Mouse (Mus musculus) erythroblast, adult 5-6 weeks (primary cell): ENCODE results near the gene Rplp0. TPM values are rescaled to one million over a fixed set of nuclear protein-coding genes. Genes with fewer than 3 reads are reported as not detected.

Source experiments
- ATAC-seq: replicated peaks from 2 replicates; pipeline ENCODE4 v1.8.0; 2016; ENCODE audit warnings: moderate number of reproducible peaks, mild to moderate bottlenecking, moderate TSS enrichment, inconsistent platforms; ENCODE audit not compliant: poor library complexity, low FRiP score, severe bottlenecking
- total RNA-seq, 2 experiments: library from RNA; stranded (forward) in 1 of 2; stranded (reverse) in 1 of 2; fragments of 150-400 nt in 1 of 2; fragments of 200-764, 138-1000 nt in 1 of 2; gene quantifications; 2 replicates each; pipeline versions ENCODE4 v1.2.3 to v1.2.4; 2015 to 2017; ENCODE audit warnings: low replicate concordance in 2 of 2

Rplp0 gene
- total RNA-seq, 2 experiments from 2014 or later: 339 to 822 TPM

DNA sequence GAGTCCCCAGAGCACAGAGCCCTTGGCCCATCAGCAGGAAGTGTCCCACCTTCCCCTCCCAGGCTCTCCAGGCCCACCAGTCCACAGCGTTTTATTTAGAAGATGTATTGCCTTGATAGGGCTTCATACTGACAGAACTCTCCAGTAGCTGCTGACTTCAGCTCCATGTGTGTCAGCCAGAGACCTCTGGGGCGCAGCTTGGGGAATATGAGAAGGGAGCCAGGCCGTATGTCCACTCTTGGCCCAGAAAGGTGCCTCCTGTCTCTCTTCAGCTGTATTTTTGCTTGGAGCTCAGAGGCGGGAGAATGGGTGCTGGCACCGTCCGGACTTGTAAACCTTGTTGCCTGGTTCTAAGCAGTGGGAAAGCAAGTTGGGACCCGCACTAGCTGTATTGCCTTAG lies 11.8 kb upstream of the Rplp0 start:
- no peak for ATAC-seq

DNA sequence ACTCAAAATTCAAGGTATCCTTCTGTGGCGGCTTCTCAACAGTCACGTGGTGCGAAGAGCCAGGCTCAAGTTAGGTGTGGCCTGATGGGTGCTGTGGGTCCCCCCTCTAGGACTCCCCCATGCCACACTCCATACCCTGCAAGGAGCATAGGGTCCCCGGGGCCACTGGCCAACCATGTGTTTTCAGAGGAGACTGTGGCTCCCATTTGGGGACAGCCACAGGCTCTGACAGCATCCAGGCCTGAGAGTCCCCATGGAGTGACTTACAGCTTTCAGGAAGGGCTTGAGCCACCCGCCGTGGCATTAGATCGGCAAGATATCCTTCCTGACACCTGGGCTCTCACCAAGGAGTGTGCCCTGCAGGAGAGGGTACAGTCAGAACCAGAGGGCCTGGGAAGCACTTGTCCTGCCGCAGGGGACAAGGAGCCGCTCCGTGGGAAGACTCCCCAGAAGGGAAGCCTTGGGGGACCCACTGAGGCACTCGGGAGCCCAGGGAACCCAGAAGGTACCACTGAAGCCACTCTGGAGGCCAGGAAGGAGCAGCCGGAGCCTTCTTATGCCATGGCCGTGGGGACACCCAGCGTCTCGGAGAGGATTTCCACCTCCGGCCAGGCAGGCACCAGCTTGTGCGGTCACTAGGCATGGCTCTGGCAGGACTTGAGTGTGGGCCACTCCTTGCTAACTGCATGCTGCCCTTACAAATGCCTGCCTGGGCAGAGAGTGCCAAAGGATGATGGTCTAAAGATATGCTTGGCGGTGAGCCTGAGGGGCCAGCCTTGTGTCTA lies 10.6 kb upstream of the Rplp0 start:
- ATAC-seq: no peak

DNA sequence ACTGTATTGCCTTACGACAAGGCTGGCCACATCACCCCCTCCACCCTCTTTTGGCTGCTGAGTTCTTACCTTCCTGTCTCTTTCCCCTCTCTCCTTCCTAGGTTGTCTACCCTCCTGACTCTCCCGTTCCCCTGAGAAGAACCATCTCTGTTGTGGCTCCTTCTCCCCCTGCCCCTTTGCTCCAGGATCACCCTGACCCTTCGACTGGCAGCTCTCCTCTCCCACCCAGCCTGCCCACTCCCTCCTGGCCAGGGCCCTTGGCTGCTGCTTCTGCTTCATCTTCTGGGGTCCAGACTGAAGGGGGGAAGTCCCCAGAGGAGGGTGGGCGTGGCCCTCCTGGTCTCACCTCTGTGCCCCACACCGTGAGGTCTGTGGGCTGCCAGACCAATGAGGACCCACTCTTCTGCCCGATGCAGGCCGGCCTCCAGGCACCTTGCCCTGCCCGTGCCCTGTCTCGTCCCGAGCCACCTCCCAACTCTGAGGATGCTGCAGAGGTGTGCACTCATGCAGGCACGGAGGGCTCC lies 8.7 kb upstream of the Rplp0 start:
- no peak for ATAC-seq

DNA sequence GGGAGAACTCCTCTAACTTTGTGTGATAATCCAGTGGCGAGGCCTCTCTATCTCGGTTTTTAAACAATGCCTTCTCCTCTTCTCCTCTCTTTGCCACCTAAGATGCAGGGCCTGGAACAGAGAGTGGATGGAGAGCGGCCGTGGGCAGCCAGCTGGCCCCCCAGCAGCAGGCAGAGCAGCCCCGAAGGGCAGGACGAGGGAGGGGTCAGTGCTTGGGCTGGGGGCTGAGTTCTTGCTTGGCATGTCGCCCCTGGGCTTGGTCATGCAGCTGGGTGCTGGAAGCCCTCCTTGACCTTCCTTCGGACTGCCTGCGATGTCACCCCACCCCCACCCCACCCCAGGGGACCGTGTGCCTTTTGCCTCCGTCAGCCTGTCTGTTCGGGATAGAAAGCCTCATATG lies 7.9 kb upstream of the Rplp0 start:
- ATAC-seq: no peak

DNA sequence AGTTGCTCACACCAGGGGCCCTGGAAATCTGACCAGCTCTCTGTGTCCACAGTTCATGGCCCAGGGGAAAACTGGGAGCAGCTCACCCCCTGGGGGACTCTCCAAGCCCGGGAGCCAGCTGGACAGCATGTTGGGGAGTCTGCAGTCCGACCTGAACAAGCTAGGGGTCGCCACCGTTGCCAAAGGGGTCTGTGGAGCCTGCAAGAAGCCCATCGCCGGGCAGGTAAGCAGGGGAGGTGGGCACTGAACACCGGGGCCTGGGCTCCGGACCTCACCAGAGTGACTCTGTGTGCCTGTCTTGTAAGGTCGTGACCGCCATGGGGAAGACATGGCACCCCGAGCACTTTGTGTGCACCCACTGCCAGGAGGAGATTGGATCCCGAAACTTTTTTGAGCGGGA lies 7.5 kb upstream of the Rplp0 start:
- no peak for ATAC-seq

DNA sequence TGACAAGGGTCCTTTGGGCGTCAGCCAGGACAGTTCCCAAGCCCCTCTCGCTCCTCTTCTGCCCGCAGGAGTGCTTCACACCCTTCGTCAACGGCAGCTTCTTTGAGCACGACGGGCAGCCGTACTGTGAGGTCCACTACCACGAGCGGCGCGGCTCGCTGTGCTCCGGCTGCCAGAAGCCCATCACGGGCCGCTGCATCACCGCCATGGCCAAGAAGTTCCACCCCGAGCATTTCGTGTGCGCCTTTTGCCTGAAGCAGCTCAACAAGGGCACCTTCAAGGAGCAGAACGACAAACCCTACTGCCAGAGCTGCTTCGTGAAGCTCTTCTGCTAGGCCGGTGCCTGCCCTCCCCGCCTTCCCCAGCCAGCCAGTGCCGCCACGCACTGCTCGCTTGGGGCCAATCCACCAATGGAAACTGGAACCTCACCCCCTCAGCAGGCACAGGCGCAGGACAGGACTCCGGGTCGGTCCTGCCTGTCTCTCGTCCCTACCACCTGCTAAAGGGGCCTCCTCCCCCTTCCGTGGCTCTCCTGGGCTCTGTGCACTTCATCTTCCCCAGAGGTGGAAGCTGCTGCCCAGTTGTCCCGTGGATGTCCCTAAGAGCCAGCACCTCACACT lies 5.4 kb upstream of the Rplp0 start:
- ATAC-seq: no peak

DNA sequence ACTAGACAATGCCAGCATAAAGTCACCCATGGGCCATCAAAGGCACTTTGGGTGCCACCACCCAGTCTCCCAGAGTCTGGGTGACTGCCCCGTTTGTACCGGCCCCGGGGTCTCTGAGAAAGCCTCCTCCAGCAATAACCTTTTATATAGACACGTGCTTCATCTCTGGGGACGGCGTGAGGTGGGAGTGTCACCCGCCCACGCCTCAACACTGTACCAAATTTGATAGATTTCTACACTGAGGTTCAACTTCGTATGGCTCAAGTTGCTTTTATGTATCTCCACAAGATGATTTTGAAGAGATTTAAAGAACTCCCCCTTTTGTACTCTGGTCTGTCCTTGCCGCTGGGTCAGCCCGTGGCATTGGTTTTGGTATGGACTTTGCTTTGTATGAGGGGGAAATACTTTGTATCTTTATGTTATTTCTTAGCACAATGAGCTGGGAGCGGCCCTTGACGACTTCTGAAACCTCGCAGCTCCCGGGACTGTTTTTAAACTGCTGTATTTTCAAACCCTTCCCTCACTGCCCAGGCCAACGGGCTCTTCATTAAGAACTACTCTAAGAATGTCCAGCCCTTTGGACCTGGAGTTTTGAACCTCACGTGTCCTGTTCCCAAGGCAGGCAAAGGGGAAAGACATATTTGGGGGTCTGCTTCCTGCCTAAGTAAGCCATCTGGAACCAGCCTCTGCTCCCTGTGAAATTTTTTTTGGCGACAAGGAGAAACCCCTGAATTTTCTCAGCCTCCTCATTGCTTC lies 4.6 kb upstream of the Rplp0 start:
- no peak for ATAC-seq

DNA sequence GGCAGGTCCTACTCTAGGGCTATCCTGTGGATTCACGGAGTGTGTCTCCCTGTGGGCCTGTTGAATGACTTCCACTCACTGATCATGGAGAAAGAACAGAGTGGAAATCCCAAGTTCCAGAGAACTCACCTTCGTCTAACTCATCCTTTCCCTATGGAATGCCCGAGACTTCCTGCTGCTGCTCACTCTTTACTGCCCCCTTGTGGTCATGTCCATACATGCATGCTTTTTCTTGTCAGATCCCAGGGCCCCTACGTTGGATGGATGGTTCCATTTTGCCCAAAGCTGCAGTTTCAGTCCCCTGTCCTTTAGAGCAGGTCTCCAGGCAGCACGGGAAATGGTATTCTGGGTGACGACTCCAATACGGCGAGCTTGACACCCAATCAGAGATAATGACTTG lies 3.0 kb upstream of the Rplp0 start:
- ATAC-seq: peak; percentile 55

DNA sequence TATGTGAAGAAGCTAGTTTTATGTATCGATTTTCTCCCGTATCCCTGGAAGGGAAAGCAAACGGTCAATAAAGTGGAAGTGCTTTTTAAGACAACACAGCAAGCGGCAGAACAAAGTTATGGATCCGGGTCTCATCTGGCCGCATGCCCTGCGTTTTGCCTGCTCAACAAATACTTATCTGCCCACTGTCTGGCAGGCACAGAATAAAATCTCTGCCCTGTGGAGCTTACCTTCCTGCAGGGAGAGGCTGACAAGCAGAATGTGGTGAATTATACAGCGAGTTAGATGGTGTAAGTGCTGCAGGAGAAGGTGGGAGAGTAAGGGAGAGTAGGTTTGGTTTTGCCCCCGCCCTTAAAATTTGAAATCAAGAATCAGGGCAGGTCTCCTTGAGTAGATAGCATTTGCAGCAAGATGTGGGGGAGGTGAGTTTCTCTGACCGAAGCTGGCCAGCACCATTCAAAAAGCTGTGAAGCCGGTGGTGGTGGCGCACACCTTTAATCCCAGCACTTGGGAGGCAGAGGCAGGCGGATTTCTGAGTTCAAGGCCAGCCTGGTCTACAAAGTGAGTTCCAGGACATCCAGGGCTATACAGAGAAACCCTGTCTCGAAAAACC lies 979 bp upstream of the Rplp0 start:
- ATAC-seq: no peak

DNA sequence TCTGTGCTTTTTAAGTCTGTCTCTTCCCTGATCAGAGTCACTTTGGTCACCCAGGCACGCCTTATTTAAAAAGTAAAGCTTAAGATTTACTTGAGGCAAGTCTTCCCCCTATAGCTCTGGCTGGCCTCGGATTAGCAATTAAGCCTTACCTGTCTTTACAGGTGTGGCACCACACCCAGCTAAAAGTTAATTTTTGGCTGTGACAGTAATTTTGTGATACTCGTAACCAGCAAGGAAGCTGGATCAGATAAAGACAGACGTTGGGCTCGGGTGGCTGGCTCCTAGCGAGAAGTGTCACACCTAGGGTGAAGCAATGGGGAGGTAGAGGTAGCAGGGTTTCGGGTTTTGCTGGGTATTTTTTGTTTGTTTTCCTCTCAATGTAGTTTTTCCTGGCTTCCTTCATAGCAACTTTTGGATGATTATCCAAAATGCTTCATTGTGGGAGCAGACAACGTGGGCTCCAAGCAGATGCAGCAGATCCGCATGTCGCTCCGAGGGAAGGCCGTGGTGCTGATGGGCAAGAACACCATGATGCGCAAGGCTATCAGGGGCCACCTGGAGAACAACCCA lies 1.2 kb downstream of the Rplp0 start:
- peak; percentile 29; the same call in 1 of the 2 replicates for ATAC-seq

DNA sequence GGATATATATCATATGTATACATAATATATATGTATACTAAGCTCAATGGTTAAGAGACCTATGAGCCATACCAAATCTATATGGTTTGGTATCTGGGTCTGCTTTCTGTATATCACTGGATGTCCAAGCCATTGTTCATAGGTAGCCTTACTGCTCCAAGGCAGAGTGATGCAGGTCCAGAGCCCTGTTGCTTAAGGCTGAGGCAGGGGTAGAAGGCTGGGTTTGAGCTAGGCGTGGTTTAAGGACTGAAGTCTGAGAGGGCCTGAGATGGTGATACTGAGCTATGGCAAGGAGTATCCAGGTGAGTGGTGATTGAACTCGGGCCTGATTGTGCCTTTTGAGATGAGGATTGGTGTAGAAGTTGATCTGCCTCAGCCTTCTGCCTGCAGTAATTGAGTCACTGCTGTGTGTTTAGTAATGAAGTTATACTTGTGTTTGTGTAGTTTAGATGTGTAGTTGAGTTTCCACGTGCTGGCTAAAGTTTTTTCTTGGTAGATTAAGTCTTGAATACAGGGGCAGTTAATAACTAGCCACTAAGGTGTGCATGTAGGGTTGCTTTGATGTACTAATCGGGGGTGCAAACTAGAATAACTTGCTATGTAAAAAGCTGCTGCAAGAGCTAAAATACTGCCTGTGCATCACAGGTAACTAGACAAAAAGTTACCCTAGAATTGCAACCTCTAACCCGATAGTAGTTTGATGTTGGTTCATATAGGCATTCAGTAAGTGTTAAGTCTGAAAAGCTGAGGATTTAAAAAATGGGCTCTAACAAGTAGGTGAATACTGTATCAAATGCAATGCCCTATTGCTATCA lies 4.7 kb downstream of the Rplp0 start:
- no peak for ATAC-seq

DNA sequence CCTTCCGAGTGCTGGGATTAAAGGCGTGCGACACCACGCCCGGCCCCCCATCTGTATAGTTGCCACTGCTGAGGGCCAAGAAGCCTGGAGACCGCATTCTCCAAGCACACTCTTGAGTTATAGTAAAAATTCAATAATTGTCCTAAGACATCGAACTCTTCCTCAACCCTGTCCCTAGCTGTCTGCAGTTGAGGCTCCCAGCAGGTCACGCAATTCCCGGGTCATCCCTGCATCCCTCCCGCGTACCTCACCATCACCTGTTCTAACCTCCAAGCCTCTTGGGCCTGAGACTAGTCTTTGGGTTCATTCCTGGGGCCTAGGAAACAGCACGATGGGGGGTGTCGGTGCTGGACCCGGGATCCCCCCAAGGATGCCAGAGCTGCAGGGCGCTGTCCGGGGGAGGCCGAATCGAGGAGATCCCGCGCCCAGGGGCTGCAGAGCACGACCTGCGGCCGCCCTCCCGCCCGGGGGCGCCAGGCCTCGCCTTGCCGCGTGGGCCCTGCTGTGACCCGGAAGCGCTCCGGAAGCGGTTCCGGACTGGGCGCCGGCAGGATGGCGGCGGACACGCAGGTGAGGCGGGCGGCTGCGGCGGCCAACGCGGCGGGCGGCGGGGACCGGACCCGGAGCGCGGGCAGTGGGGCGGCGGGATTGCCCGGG lies 5.6 kb downstream of the Rplp0 start, which contains the start of gene Gcn1l1:
Gene Gcn1l1, plus strand, starts transcription at position 518 of the 657 bp plus-strand sequence.
- peak; percentile 56; the same call in 1 of the 2 replicates for ATAC-seq

DNA sequence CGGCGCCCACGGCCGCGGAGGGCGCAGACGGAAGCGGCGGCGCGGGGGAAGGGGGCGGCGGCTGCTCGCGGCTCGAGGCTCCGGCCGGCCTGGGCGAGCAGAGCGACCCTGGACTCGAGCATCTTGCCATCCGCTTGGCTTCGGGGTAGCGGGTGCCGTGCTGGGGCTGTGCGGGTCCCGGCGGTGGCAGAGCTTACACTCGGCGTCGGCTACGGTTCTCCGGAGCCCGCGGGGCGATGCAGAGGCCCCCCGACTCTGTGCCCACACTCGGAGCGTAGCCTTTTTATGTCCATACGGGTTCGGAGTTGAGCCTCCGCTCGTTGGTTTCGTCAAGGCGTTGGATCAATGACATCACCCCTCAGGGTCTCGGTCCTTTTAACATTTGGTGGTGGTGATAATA lies 6.1 kb downstream of the Rplp0 start:
- ATAC-seq: peak; percentile 33; the same call in 1 of the 2 replicates

DNA sequence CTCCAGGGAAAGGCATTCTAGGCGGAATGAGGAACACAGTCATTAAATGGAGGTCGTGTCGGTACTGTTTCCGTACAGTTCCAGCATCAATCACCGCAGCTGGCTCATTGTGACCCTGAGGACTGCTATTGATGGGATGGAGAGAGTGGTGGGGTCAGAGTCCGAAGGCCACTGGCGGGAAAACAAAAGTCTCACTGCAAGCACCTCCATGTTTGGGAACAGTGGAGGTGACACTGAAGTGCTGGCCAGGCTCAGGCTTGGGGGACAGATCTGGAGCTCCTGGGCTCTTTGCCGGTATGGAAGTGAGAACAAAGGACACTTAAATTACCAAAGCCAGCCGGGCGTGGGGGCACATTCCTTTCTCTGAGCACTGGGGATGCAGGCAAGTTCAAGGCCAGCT lies 9.4 kb downstream of the Rplp0 start:
- ATAC-seq: no peak

DNA sequence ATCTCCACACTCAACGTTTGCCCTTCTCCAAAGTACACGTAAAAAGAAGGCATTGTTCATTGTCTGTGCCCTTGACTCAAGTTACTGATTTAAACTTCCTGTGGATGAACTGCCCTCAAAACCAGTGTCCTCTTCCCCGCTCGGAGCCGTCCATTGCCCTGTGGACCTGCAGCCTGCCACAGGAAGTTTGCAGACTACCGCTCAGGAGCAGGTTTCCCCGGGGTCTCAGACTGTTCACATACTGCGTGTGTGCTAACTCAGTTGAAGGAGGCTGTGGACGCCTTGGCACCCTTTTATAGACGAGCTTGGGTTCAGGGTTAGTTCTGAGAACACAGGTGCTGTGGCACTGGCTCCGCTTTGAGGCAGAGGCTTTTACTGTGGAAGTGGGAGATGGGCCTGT lies 10.0 kb downstream of the Rplp0 start:
- no peak for ATAC-seq

DNA sequence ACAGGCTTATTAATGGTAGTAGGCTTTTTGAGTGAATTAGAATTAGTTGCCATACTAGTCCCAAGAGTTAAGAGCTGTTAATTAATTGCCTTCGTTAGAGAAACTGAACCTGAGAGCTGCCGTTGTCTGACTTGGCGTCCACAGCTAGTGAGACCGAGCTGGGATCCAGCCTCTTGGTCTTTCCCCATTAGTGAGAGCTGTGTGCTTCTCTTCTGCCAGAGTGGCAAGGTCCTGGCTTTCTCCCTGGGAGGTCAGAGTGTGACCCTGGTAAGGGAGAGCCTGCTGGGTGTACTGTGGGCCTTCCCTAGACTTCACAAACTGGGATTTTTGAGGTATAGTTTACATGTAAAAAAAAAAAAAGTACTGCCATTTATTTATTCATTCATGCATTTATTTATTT lies 10.5 kb downstream of the Rplp0 start:
- no peak for ATAC-seq

DNA sequence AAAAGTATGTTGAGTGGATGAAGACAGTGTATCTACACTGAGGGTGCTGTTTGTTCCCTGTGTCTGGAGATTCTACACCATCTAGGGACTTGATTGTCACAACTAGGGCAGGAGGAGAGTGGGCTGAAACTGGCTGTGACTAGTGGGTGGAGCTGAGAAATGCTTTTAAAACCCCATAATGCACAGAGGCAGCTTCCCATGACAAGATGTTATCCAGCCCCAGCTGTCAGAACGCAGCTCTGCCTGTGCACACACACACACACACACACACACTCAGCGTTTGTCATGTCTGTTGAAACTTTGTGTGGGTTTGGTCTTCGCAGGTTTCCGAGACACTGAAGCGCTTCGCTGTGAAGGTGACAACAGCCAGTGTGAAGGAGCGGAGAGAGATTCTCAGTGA lies 11.8 kb downstream of the Rplp0 start:
- ATAC-seq: no peak

DNA sequence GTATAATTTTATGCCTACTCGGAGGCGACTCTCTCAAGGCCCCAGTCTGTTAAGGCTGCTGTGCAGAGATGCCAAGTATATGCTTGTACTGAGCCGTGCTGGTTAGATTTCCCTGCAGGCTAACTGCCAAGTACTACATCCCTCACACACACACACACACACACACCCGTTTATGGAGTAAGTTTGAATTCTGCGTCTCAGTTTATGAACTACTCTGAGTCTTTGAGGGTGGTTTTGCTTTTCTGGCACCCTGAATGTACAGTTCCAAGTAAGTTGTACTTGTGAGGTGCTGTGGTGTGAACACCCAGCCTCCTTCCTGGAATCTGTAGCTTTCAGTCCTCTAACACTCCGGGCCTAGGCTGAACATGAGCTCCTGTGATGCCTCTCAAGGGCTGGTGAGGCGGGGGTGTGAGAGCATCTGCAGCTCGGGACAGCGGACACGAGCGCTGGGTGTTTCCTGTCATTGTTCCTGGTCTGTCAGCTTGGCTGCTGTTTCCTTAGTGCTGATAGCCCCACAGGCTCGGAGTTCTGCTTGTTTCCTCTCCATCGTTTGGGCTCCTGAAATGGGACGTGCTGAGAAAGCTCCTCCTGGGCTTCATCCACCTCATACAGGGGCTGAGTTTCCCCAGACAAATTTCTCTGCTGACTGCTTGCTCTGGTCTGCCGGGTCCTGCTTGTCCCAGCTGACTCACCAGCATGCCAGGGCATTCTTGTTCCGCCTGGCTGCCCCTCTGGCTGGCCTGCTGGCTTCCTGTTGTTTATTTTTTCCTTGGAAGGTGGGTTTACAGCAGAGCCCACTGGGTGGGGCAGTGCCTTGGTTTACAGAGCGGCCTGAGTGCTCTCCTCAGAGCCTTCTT lies 13.6 kb downstream of the Rplp0 start:
- ATAC-seq: no peak
